Mouse (Mus musculus) bone marrow, adult 2 months (tissue): ENCODE results near the gene Optc.

Experiments used
- CTCF ChIP-seq: fragments of 200-500 bp; IDR thresholded peaks from 2 replicates; pipeline ENCODE4 v1.5.1; 2011; ENCODE audit warnings: low read length, control low read depth; ENCODE audit not compliant: control insufficient read depth, insufficient read depth
- POLR2A ChIP-seq: fragments of 200-500 bp; IDR thresholded peaks from 2 replicates; pipeline ENCODE4 v1.6.1; 2011; ENCODE audit warnings: low read depth, mild to moderate bottlenecking, control low read depth, low read length, borderline replicate concordance; ENCODE audit not compliant: control insufficient read depth

DNA sequence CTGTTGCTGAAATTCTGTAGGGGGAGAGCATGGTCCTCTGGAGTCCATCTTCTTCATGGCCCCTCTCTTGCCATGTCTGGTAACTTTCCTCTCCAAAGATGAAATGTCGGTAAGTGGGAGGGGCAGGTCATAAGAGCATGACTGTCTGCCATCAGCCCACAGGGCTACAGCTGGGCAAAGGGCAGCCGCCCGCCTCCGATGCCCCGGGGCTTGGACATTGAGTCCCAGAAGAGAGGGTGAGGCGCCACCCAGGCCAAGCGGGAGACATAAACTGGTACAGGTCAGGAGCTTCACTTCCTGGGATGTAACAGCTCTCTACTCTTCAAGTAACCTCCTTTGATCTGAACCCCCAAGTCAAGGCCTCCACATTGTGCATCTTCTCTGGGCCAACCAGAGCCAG, 30.9 kb downstream of the Optc start:
- no peak for TF ChIP-seq POLR2A
- TF ChIP-seq CTCF: no peak
